Mouse (Mus musculus): ENCODE measurements around the gene Gsap. TPM values are rescaled to one million over a fixed set of nuclear protein-coding genes. Genes with fewer than 3 reads are reported as not detected.
"Not testable (repeated sequence)": the region's sequence is repeated elsewhere in the genome, so short reads cannot be mapped to it uniquely, and the experiment has no call there.

Gsap gene
- total RNA-seq, 2 experiments from 2014 or later: 4.7 to 4.9 TPM

- intact Hi-C loops (cut with DNase I): no loop called here
- DNase-seq: no peak
Measured at GRCm38 (mm10) chr5:21175132-21176112, 10.6 kb upstream of the Gsap start.

- no peak for DNase-seq
- intact Hi-C loops (cut with DNase I): no loop called here
Measured at GRCm38 (mm10) chr5:21179496-21179895, 6.6 kb upstream of the Gsap start.

- DNase-seq; intact Hi-C loops (cut with DNase I): not testable (repeated sequence)
Measured at GRCm38 (mm10) chr5:21183046-21183445, 3.0 kb upstream of the Gsap start.

- intact Hi-C loops (cut with DNase I): no loop called here
- no peak for DNase-seq
Measured at GRCm38 (mm10) chr5:21186821-21187220, 766 bp downstream of the Gsap start.

GRCm38 (mm10) chr5:21188435-21188834 lies 2.4 kb downstream of the Gsap start:
- no peak for DNase-seq
- intact Hi-C loops (cut with DNase I): no loop called here

GRCm38 (mm10) chr5:21189036-21189435 lies 3.0 kb downstream of the Gsap start:
- intact Hi-C loops (cut with DNase I): no loop called here
- no peak for DNase-seq

GRCm38 (mm10) chr5:21189460-21189859 lies 3.4 kb downstream of the Gsap start:
- intact Hi-C loops (cut with DNase I): no loop called here
- no peak for DNase-seq

- no peak for DNase-seq
- intact Hi-C loops (cut with DNase I): no loop called here
Measured at GRCm38 (mm10) chr5:21203504-21203903, 17.4 kb downstream of the Gsap start.

GRCm38 (mm10) chr5:21204157-21204556 lies 18.1 kb downstream of the Gsap start:
- no peak for DNase-seq
- intact Hi-C loops (cut with DNase I): no loop called here

- intact Hi-C loops (cut with DNase I): no loop called here
- DNase-seq: no peak
Measured at GRCm38 (mm10) chr5:21206014-21206413, 20.0 kb downstream of the Gsap start.

- intact Hi-C loops (cut with DNase I): no loop called here
- no peak for DNase-seq
Measured at GRCm38 (mm10) chr5:21211406-21211805, 25.4 kb downstream of the Gsap start.

- no peak for DNase-seq
- intact Hi-C loops (cut with DNase I): no loop called here
Measured at GRCm38 (mm10) chr5:21212933-21213332, 26.9 kb downstream of the Gsap start.

- DNase-seq: no peak
Measured at GRCm38 (mm10) chr5:21213801-21214200, 27.7 kb downstream of the Gsap start.

GRCm38 (mm10) chr5:21217453-21218294 lies 31.6 kb downstream of the Gsap start:
- intact Hi-C loops (cut with DNase I): no loop called here
- no peak for DNase-seq

More at GRCm38 (mm10) chr5:21213801-21214200, 27.7 kb downstream of the Gsap start:
- intact Hi-C loops (cut with DNase I): no loop called here

GRCm38 (mm10) chr5:21232876-21233275 lies 46.8 kb downstream of the Gsap start:
- intact Hi-C loops (cut with DNase I): no loop called here

GRCm38 (mm10) chr5:21244575-21244974 lies 58.5 kb downstream of the Gsap start:
- intact Hi-C loops (cut with DNase I): no loop called here
- no peak for DNase-seq

More at GRCm38 (mm10) chr5:21232876-21233275, 46.8 kb downstream of the Gsap start:
- no peak for DNase-seq

- intact Hi-C loops (cut with DNase I): no loop called here
- DNase-seq: no peak
Measured at GRCm38 (mm10) chr5:21245241-21245640, 59.2 kb downstream of the Gsap start.

- DNase-seq: no peak
Measured at GRCm38 (mm10) chr5:21246794-21247193, 60.7 kb downstream of the Gsap start.

GRCm38 (mm10) chr5:21247916-21248315 lies 61.9 kb downstream of the Gsap start:
- intact Hi-C loops (cut with DNase I): no loop called here
- no peak for DNase-seq

More at GRCm38 (mm10) chr5:21246794-21247193, 60.7 kb downstream of the Gsap start:
- intact Hi-C loops (cut with DNase I): no loop called here

GRCm38 (mm10) chr5:21248834-21249233 lies 62.8 kb downstream of the Gsap start:
- intact Hi-C loops (cut with DNase I): no loop called here
- no peak for DNase-seq

All from heart, postnatal 14 days (tissue).